Comparison of ENCODE assay signal across 9 mouse cellular contexts in the genomic region with DNA sequence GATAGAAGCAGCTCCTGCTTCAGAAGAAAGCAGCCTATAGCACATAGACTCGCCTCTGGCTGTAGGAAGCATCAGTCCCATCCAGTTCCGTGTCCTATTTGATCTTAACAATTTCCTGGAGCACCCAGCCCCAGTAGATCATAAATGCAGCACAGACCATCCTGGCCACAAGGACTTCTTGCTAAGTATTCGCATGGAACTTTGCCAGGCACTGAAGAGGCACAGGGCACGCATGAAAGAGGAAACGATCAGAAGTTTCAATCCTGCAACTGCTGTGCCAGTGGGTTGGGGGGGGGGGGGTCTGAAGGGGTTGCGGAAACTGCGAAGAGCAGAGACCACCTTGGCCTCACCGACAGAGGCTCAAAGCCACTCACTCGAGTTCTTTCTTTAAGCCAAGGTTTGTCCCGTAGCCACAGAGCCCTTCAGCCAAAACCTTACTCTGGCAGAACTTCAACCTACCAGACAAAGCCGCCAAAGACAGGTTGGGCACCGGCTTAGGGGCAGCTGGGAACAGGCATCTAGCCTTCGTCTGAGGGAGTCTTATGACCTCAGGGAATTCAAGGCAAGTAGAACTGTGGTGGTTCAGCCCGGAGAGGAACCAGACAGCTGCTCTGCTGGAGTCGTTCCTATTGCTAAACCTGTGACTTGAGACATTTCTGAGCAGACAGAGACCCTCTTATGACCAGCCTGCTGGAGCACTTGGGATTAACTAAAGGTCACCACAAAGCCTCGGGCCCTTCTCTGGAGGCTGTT. TPM values are rescaled to one million over a fixed set of nuclear protein-coding genes. Genes with fewer than 3 reads are reported as not detected.
DNase-seq lines count a peak whose midpoint lies in the region; TF ChIP-seq lines count a peak whose summit lies in the region.
"Had no signal": no experiment of that assay in that cellular context is flagged by ENCODE, and none has a peak within 500 bp of the region (broad histone marks: within the 10 kb centered on the region; RNA-seq: fewer than 3 reads in every experiment).

No protein-coding gene starts in this region.

- no peaks in the 10 kb centered on the region for H3K9me3 ChIP-seq in CH12.LX (replicated peaks; ENCODE audit: low read length)
- H3K9me3 ChIP-seq in embryonic facial prominence, embryonic 10.5 days = no peaks in the 10 kb centered on the region

- in situ Hi-C loops in CH12.LX (cut with MboI; ENCODE audit: low pct_ligation_motif_present, low pct_unique_long_range_greater_than_20kb, low sequenced_read_pairs) = no loop called here

- H3K36me3 ChIP-seq in heart, adult 2 months (ENCODE audit: control insufficient read depth, insufficient read depth, low read length) = no peaks in the 10 kb centered on the region
- H3K36me3 ChIP-seq in CH12.LX (replicated peaks in 1 of 2; ENCODE audit: control insufficient read depth in 1 of 2, insufficient read depth in 1 of 2, low read length in 1 of 2) = no peaks in the 10 kb centered on the region
- no peaks in the 10 kb centered on the region for H3K36me3 ChIP-seq in embryonic facial prominence, embryonic 10.5 days (replicated peaks)

- no peak for TF ChIP-seq EP300 in heart, adult 2 months (IDR thresholded peaks at IDR 0.05; ENCODE audit: insufficient read depth, low read depth, low read length)
- no peak for TF ChIP-seq EP300 in CH12.LX (IDR thresholded peaks at IDR 0.05; ENCODE audit: low read length)

- no peak overlapping the region for H3K9ac ChIP-seq in heart, adult 2 months (ENCODE audit: low read depth, low read length)
- H3K9ac ChIP-seq in CH12.LX (ENCODE audit: insufficient read depth, low read depth) = no peak overlapping the region; the same call in 1 of the 2 replicates

- H3K27me3 ChIP-seq in heart, adult 2 months (ENCODE audit: control insufficient read depth, insufficient read depth, low read length) = no peaks in the 10 kb centered on the region
- H3K27me3 ChIP-seq in CH12.LX (replicated peaks) = peaks cover 4% of the 10 kb centered on the region
- peaks cover 63% of the 10 kb centered on the region for H3K27me3 ChIP-seq in embryonic facial prominence, embryonic 10.5 days (replicated peaks; ENCODE audit: low read depth, poor library complexity, severe bottlenecking)
- H3K27me3 ChIP-seq: Patski had no signal

- no peaks in the 10 kb centered on the region for H3K79me2 ChIP-seq in heart, adult 2 months (replicated peaks; ENCODE audit: control insufficient read depth, insufficient read depth, low read length)
- 0 out of 2 replicates have a peak, but pooled peaks cover 5% of the 10 kb centered on the region for H3K79me2 ChIP-seq in CH12.LX (replicated peaks; ENCODE audit: control insufficient read depth, extremely low read depth, insufficient read depth, poor library complexity, severe bottlenecking)

- dilution Hi-C loops in CH12.LX (cut with MboI; ENCODE audit: extremely low pct_ligation_motif_present, extremely low pct_unique_long_range_greater_than_20kb, low sequenced_read_pairs) = no loop called here

- H3K4me2 ChIP-seq in CH12.LX (ENCODE audit: insufficient read depth, low read depth, poor library complexity, severe bottlenecking) = peak overlapping the region; percentile 91

- TF ChIP-seq CTCF in heart, adult 2 months (IDR thresholded peaks at IDR 0.05) = no peak
- no peak for TF ChIP-seq CTCF in CH12.LX (conservative IDR thresholded peaks at IDR 0.05 in 1 of 2, IDR thresholded peaks at IDR 0.05 in 1 of 2; ENCODE audit: low read depth in 2 of 2, low read length in 2 of 2)

- intact Hi-C loops in heart, adult 2 months (cut with DNase I) = loop anchor here (2.0 to 10.0 kb wide), 3 partner anchors 171 to 467 kb away; no protein-coding TSS in a partner anchor
- intact Hi-C loops in heart, postnatal 25 days (cut with DNase I) = no loop called here

- H3K27ac ChIP-seq in heart, adult 2 months = peak overlapping the region; percentile 55; the same call in 1 of the 2 replicates
- H3K27ac ChIP-seq in CH12.LX (ENCODE audit: insufficient read depth, low read depth) = no peak overlapping the region
- peak overlapping the region; percentile 82; the same call in 1 of the 2 replicates for H3K27ac ChIP-seq in embryonic facial prominence, embryonic 10.5 days (replicated peaks)

- H3K4me3 ChIP-seq in heart, adult 2 months = no peak overlapping the region
- peak overlapping the region in 1 of 3 experiments; percentile 77 for H3K4me3 ChIP-seq in CH12.LX (replicated peaks in 1 of 3; ENCODE audit: low read depth in 2 of 3, low read length in 2 of 3, poor library complexity in 1 of 3)
- no peak overlapping the region for H3K4me3 ChIP-seq in embryonic facial prominence, embryonic 10.5 days

- H3K4me1 ChIP-seq in heart, adult 2 months (ENCODE audit: control insufficient read depth, insufficient read depth, low read length) = peaks cover 7% of the 10 kb centered on the region
- H3K4me1 ChIP-seq in CH12.LX (ENCODE audit: control insufficient read depth in 1 of 2, insufficient read depth in 2 of 2) = peaks cover 0 to 23% of the 10 kb centered on the region in 2 experiments; a peak in 2 of 4 replicates
- peaks cover 41% of the 10 kb centered on the region for H3K4me1 ChIP-seq in embryonic facial prominence, embryonic 10.5 days

- DNase-seq in heart, adult 2 months = peak; percentile 47 to 53
- no peak for DNase-seq in heart, postnatal 25 days (ENCODE audit: low spot score)
- DNase-seq in CH12.LX (ENCODE audit: extremely low read depth) = no peak
- no peak for DNase-seq in embryonic facial prominence, embryonic 10.5 days (ENCODE audit: low spot score)
- peak; percentile 46 to 80 for DNase-seq in kidney, postnatal 25 days
- no peak for DNase-seq in urinary bladder, postnatal 14 days (ENCODE audit: low spot score)
- no peak for DNase-seq in urinary bladder, postnatal 4 days (ENCODE audit: low spot score in 2 of 2)

- TF ChIP-seq POLR2A in heart, adult 2 months (IDR thresholded peaks at IDR 0.05; ENCODE audit: insufficient read depth, low read depth, low read length) = no peak
- no peak for TF ChIP-seq POLR2A in CH12.LX (IDR thresholded peaks at IDR 0.05; ENCODE audit: low read depth, low read length)

- no peak for TF ChIP-seq RAD21 in CH12.LX (IDR thresholded peaks at IDR 0.05; ENCODE audit: low read depth, low read length)

- WGBS in heart, adult 2 months = 48% methylated on average over 16 of the region's 16 CpGs
- 73% methylated on average over 16 of the region's 16 CpGs for WGBS in embryonic facial prominence, embryonic 10.5 days

TF ChIP-seq in CH12.LX, 34 proteins besides CTCF, POLR2A, EP300 and RAD21:
- TF ChIP-seq JUND (conservative IDR thresholded peaks at IDR 0.05; ENCODE audit: low read depth, low read length) (no peak), E2F4 (IDR thresholded peaks at IDR 0.05; ENCODE audit: insufficient replicate concordance, low read depth, low read length) (no peak), BHLHE40 (IDR thresholded peaks at IDR 0.05; ENCODE audit: low read depth, low read length) (no peak), USF1 (IDR thresholded peaks at IDR 0.05; ENCODE audit: low read depth, low read length) (no peak), MAFK (IDR thresholded peaks at IDR 0.05; ENCODE audit: insufficient replicate concordance, low read length) (no peak), ZNF384 (IDR thresholded peaks at IDR 0.05; ENCODE audit: low read depth, low read length) (no peak), GABPA (IDR thresholded peaks at IDR 0.05; ENCODE audit: insufficient replicate concordance, low read depth, low read length) (no peak), ETS1 (conservative IDR thresholded peaks at IDR 0.05; ENCODE audit: low read depth, low read length) (no peak), SMC3 (IDR thresholded peaks at IDR 0.05; ENCODE audit: low read depth, low read length) (no peak), ZKSCAN1 (IDR thresholded peaks at IDR 0.05; ENCODE audit: borderline replicate concordance, low read depth, low read length) (no peak), POLR2AphosphoS2 (IDR thresholded peaks at IDR 0.05; ENCODE audit: low read depth, low read length) (no peak), MEF2A (IDR thresholded peaks at IDR 0.05; ENCODE audit: borderline replicate concordance, low read depth, low read length) (no peak), JUN (IDR thresholded peaks at IDR 0.05; ENCODE audit: insufficient read depth, low read depth, low read length) (no peak), TBP (conservative IDR thresholded peaks at IDR 0.05; ENCODE audit: low read depth, low read length) (no peak), MYC (IDR thresholded peaks at IDR 0.05; ENCODE audit: low read depth, low read length) (no peak)

RNA-seq across cellular contexts. Expression of a gene that starts 3.9 kb away (rescaled TPM):
- 10 to 100 TPM in 1 of 2 experiments, 1 to 10 TPM in 1; 9.0 to 11.2 TPM for total RNA-seq in heart, adult 2 months (2021)
- 18.1 and 18.8 TPM in 2 replicates for polyA plus RNA-seq in heart, adult 2 months (2012; rRNA removed)
- 10 to 100 TPM in 1 of 2 experiments, 1 to 10 TPM in 1; 9.6 to 13.0 TPM for total RNA-seq in heart, postnatal 25 days (2021)
- total RNA-seq in CH12.LX (2012; rRNA removed) (13.2 and 23.2 TPM in 2 replicates), CH12.LX (2014; rRNA removed) (14.0 and 16.0 TPM in 2 replicates)
- 6.9 and 7.4 TPM in 2 replicates for polyA plus RNA-seq in CH12.LX (2012; ENCODE audit: insufficient read length, low read depth)
- polyA plus RNA-seq in embryonic facial prominence, embryonic 10.5 days (2016; fragmentation: Nextera tagmentation; extraction: Ambion mirVana) = 1.9 and 2.9 TPM in 2 replicates
- total RNA-seq: megakaryocyte-erythroid progenitor cell, adult 5-6 weeks had no signal
- polyA plus RNA-seq: Patski had no signal

RNA-seq across cellular contexts. Expression of a gene that starts 16.6 kb away (rescaled TPM):
- 10 to 100 TPM; 39.7 to 40.4 TPM for total RNA-seq in heart, adult 2 months (2021)
- polyA plus RNA-seq in heart, adult 2 months (2012; rRNA removed) = 16.1 and 31.1 TPM in 2 replicates
- total RNA-seq in heart, postnatal 25 days (2021) = 10 to 100 TPM; 48.7 to 49.7 TPM
- total RNA-seq in CH12.LX (2012; rRNA removed) = 9.5 and 11.4 TPM in 2 replicates
- 8.9 and 9.5 TPM in 2 replicates for total RNA-seq in CH12.LX (2014; rRNA removed)
- polyA plus RNA-seq in CH12.LX (2012; ENCODE audit: insufficient read length, low read depth) = 19.1 and 21.5 TPM in 2 replicates
- polyA plus RNA-seq in embryonic facial prominence, embryonic 10.5 days (2016; fragmentation: Nextera tagmentation; extraction: Ambion mirVana) = 27.8 and 29.5 TPM in 2 replicates

Comparison
In these comparisons a context has a peak if more than half of its experiments do, and no peak if none do; other contexts are left out.
1. DNase-seq: peak in heart, adult 2 months (2 of 2) and kidney, postnatal 25 days (2 of 2); none in heart, postnatal 25 days (single experiment), CH12.LX (single experiment), embryonic facial prominence, embryonic 10.5 days (single experiment), urinary bladder, postnatal 14 days (single experiment) and urinary bladder, postnatal 4 days (0 of 2).